Mouse (Mus musculus) limb, embryonic 12.5 days (tissue): Measurements from ENCODE around the gene Lypla2. TPM values are rescaled to one million over a fixed set of nuclear protein-coding genes. Genes with fewer than 3 reads are reported as not detected.
A peak's percentile ranks its signal among the peaks of the same experiment; 100 is the strongest.
"Not testable (repeated sequence)": the region's sequence is repeated elsewhere in the genome, so short reads cannot be mapped to it uniquely, and the experiment has no call there.

Experiments used
- ATAC-seq: fragments of 200-750 bp; cut with Nextera tagmentation; 2 replicates; pipeline ENCODE4 v1.8.0; 2017; ENCODE audit warnings: low read depth, moderate TSS enrichment; ENCODE audit not compliant: insufficient number of reproducible peaks, insufficient read depth, low FRiP score, low TSS enrichment
- H3K27ac ChIP-seq: fragments of 300-500 bp; sonication (generic); 2 replicates; pipeline ENCODE4 v1.5.1; 2016; ENCODE audit warnings: mild to moderate bottlenecking, moderate library complexity
- H3K27me3 ChIP-seq: fragments of 300-500 bp; sonication (generic); 2 replicates; pipeline ENCODE4 v1.6.1; 2016; ENCODE audit warnings: mild to moderate bottlenecking, moderate library complexity
- H3K36me3 ChIP-seq: fragments of 300-500 bp; sonication (generic); 2 replicates; pipeline ENCODE4 v1.6.1; 2016; ENCODE audit warnings: mild to moderate bottlenecking, moderate library complexity
- H3K4me1 ChIP-seq: fragments of 300-500 bp; sonication (generic); replicated peaks from 2 replicates; pipeline ENCODE4 v1.6.1; 2016
- H3K4me2 ChIP-seq: fragments of 300-500 bp; sonication (generic); 2 replicates; pipeline ENCODE4 v1.6.1; 2016; ENCODE audit warnings: mild to moderate bottlenecking, moderate library complexity
- H3K4me3 ChIP-seq: fragments of 300-500 bp; sonication (generic); replicated peaks from 2 replicates; pipeline ENCODE4 v1.5.1; 2016; ENCODE audit warnings: mild to moderate bottlenecking
- H3K9ac ChIP-seq: fragments of 300-500 bp; sonication (generic); replicated peaks from 2 replicates; pipeline ENCODE4 v1.6.1; 2016; ENCODE audit warnings: mild to moderate bottlenecking, moderate library complexity
- H3K9me3 ChIP-seq: fragments of 300-500 bp; sonication (generic); 2 replicates; pipeline ENCODE4 v1.6.1; 2016; ENCODE audit warnings: mild to moderate bottlenecking, moderate library complexity
- WGBS: fragments of 180-500 bp; shearing (Covaris S2); methylation state at CpG from one replicate; pipeline ENCODE4 v1.1.7; 2016; 5-methylcytosine and 5-hydroxymethylcytosine counted together
- polyA plus RNA-seq: library from polyadenylated mRNA; unstranded; fragments of >200 nt; fragmentation: Nextera tagmentation; extraction: Ambion mirVana; gene quantifications from 2 replicates; pipeline ENCODE4 v1.2.1, GENCODE M21; 2016

Gene Lypla2
- polyA plus RNA-seq, 1 experiment from 2014 or later = 127 TPM

- no peaks in the 10 kb centered on the region for H3K27me3 ChIP-seq
- H3K27ac ChIP-seq = peak overlapping the region; percentile 91
- peak overlapping the region; percentile 95 for H3K4me3 ChIP-seq
- WGBS = 75% methylated on average over 9 of the region's 9 CpGs
- H3K9me3 ChIP-seq = no peaks in the 10 kb centered on the region
- H3K9ac ChIP-seq = peak overlapping the region; percentile 95
- ATAC-seq = no peak
- peaks cover 31% of the 10 kb centered on the region for H3K36me3 ChIP-seq
- H3K4me2 ChIP-seq = peak overlapping the region; percentile 83
- H3K4me1 ChIP-seq = peaks cover 12% of the 10 kb centered on the region
Measured at GRCm38 (mm10) chr4:135987714-135988113, 15.3 kb upstream of the Lypla2 start.

GRCm38 (mm10) chr4:135986943-135987710 lies 14.7 kb upstream of the Lypla2 start, which contains the start of gene Pithd1:
TSS of gene Pithd1 (minus strand) at chr4:135987264.
- WGBS = under 1% methylated on average over 81 of the region's 81 CpGs
- Histone ChIP-seq H3K27me3 (no peaks in the 10 kb centered on the region), H3K4me2 (peak within 1 kb of the TSS; percentile 83), H3K4me1 (peaks cover 12% of the 10 kb centered on the region), H3K36me3 (peaks cover 37% of the 10 kb centered on the region), H3K9me3 (no peaks in the 10 kb centered on the region), H3K4me3 (peak within 1 kb of the TSS; percentile 95), H3K27ac (peak within 1 kb of the TSS; percentile 91), H3K9ac (peak within 1 kb of the TSS; percentile 95)
- ATAC-seq = peak; percentile 90

- Histone ChIP-seq H3K9ac (peak overlapping the region; percentile 95), H3K4me2 (peak overlapping the region; percentile 83), H3K4me3 (peak overlapping the region; percentile 95), H3K27ac (peak overlapping the region; percentile 91), H3K4me1 (peaks cover 12% of the 10 kb centered on the region), H3K36me3 (peaks cover 43% of the 10 kb centered on the region), H3K27me3 (no peaks in the 10 kb centered on the region), H3K9me3 (no peaks in the 10 kb centered on the region)
- WGBS = 10% methylated on average over 23 of the region's 23 CpGs
- ATAC-seq = 0 out of 2 replicates have a peak, but pooled peaks have one; percentile 22
Measured at GRCm38 (mm10) chr4:135986301-135986942, 14.0 kb upstream of the Lypla2 start.

GRCm38 (mm10) chr4:135985769-135986168 lies 13.3 kb upstream of the Lypla2 start:
- H3K4me1 ChIP-seq = peaks cover 12% of the 10 kb centered on the region
- peak overlapping the region; percentile 83 for H3K4me2 ChIP-seq
- H3K27me3 ChIP-seq = no peaks in the 10 kb centered on the region
- peaks cover 49% of the 10 kb centered on the region for H3K36me3 ChIP-seq
- ATAC-seq = no peak
- H3K9ac ChIP-seq = peak overlapping the region; percentile 95; the same call in 1 of the 2 replicates
- WGBS = 91% methylated on average over 7 of the region's 7 CpGs
- no peaks in the 10 kb centered on the region for H3K9me3 ChIP-seq
- peak overlapping the region; percentile 95 for H3K4me3 ChIP-seq
- no peak overlapping the region for H3K27ac ChIP-seq

GRCm38 (mm10) chr4:135985193-135985592 lies 12.8 kb upstream of the Lypla2 start:
- WGBS = 96% methylated on average over 5 of the region's 5 CpGs
- no peak overlapping the region for H3K9ac ChIP-seq
- H3K4me3 ChIP-seq = peak overlapping the region; percentile 95; the same call in 1 of the 2 replicates
- H3K27me3 ChIP-seq = no peaks in the 10 kb centered on the region
- peak overlapping the region; percentile 83 for H3K4me2 ChIP-seq
- no peak overlapping the region for H3K27ac ChIP-seq
- peaks cover 54% of the 10 kb centered on the region for H3K36me3 ChIP-seq
- ATAC-seq = no peak
- peaks cover 12% of the 10 kb centered on the region for H3K4me1 ChIP-seq
- H3K9me3 ChIP-seq = no peaks in the 10 kb centered on the region

DNA sequence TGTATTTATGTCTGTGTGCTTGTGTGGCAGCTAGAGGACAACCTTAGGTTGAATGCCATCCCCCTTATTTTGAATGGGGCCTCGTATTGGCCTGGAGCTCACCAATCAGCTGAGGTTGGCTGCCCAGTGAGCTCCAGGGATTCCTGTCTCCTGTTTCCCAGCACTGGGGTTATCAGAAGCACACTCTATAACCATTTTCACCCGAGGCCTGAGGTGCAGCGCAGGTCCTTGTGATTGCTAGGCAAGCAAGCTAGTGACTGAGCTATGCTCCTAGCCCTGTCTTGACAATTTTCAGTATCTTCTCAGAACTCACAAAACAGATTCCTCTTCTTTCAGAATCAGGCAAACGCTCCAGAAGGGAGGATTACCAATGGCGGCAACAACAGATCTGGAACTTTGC lies 12.1 kb upstream of the Lypla2 start:
- Histone ChIP-seq H3K27me3 (no peaks in the 10 kb centered on the region), H3K4me2 (no peak overlapping the region), H3K36me3 (peaks cover 54% of the 10 kb centered on the region), H3K9me3 (no peaks in the 10 kb centered on the region), H3K9ac (no peak overlapping the region), H3K27ac (no peak overlapping the region), H3K4me3 (no peak overlapping the region), H3K4me1 (peaks cover 12% of the 10 kb centered on the region)
- 86% methylated on average over 5 of the region's 5 CpGs for WGBS
- ATAC-seq = no peak

- H3K27me3 ChIP-seq = no peaks in the 10 kb centered on the region
- H3K4me2 ChIP-seq = no peak overlapping the region
- H3K27ac ChIP-seq = no peak overlapping the region
- H3K9ac ChIP-seq = no peak overlapping the region
- no peaks in the 10 kb centered on the region for H3K9me3 ChIP-seq
- H3K4me3 ChIP-seq = no peak overlapping the region
- peaks cover 80% of the 10 kb centered on the region for H3K36me3 ChIP-seq
- 73% methylated on average over 7 of the region's 7 CpGs for WGBS
- peaks cover 12% of the 10 kb centered on the region for H3K4me1 ChIP-seq
- no peak for ATAC-seq
Measured at GRCm38 (mm10) chr4:135981524-135982063, 9.2 kb upstream of the Lypla2 start.

DNA sequence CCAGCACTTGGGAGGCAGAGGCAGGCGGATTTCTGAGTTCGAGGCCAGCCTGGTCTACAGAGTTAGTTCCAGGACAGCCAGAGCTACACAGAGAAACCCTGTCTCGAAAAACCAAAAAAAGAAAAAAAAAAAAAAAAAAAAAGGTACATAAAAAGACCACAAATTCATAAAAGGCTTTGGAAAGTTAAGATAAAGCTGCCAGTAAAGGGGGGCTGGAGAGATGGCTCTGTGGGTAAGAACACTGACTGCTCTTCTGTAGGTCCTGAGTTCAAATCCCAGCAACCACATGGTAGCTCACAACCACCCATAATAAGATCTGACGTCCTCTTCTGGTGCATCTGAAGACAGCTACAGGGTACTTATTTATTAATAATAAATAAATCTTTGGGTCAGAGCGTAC lies 7.8 kb upstream of the Lypla2 start:
- H3K4me3 ChIP-seq, H3K9me3 ChIP-seq, H3K27ac ChIP-seq: not testable (repeated sequence)

GRCm38 (mm10) chr4:135976146-135976545 lies 3.7 kb upstream of the Lypla2 start:
- WGBS = 92% methylated on average over 12 of the region's 12 CpGs
- Histone ChIP-seq H3K27me3 (no peaks in the 10 kb centered on the region), H3K27ac (no peak overlapping the region), H3K36me3 (peaks cover 63% of the 10 kb centered on the region), H3K4me3 (no peak overlapping the region), H3K9me3 (no peaks in the 10 kb centered on the region), H3K9ac (no peak overlapping the region), H3K4me1 (peaks cover 9% of the 10 kb centered on the region), H3K4me2 (no peak overlapping the region)
- ATAC-seq = no peak

More for the DNA sequence above, 7.8 kb upstream of the Lypla2 start:
- not testable (repeated sequence) for H3K4me2 ChIP-seq, ATAC-seq, H3K9ac ChIP-seq, H3K4me1 ChIP-seq, H3K27me3 ChIP-seq
- H3K36me3 ChIP-seq = peaks cover 88% of the 10 kb centered on the region
- WGBS = 94% methylated on average over 5 of the region's 5 CpGs

DNA sequence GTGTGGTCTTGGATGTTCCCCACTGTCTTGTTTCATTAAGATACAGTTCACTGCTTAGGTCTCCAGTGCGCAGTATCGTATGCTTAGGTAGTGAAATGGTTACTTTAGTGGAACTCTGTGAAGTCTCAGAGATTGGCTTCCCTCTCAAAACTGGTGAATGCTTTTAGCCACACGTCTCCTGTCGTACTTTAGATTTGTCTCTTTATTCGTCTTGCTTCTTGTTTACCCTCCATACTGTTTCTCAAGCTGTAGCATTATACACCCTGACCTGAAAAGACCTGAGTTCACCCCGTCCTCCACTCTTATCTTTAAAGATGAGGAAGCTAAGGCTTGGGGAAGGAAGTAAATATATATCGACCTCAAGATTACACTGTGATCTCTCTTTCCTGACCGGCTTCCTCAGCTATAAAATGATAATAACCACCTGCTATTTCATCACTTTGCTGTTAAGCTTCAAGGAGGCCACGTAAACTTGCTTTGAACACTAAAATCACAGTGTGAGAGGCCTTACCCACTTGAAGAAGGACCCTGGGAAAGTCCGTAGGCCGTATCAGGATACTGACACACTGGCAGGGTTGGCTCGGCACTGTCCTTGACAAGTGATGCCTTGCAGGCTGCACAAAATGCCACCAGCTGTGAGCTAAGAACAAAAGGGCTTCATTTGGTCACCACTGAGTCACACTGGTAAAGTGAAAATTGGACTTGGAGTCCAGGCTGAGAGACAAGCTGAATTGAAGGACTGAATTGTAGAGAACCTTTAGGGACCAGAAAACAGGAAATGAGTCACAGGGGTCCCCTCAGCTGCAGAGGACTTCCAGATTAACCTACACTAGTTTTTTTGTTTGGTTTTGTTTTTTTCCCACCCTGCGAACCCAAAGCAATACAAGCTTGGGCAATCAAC lies 735 bp upstream of the Lypla2 start:
- no peaks in the 10 kb centered on the region for H3K9me3 ChIP-seq
- peak overlapping the region; percentile 98 for H3K4me2 ChIP-seq
- no peaks in the 10 kb centered on the region for H3K27me3 ChIP-seq
- no peak for ATAC-seq
- H3K36me3 ChIP-seq = peaks cover 67% of the 10 kb centered on the region
- 74% methylated on average over 13 of the region's 13 CpGs for WGBS
- H3K4me3 ChIP-seq = peak overlapping the region; percentile 100
- H3K27ac ChIP-seq = peak overlapping the region; percentile 66; the same call in 1 of the 2 replicates
- peak overlapping the region; percentile 93 for H3K9ac ChIP-seq
- peaks cover 21% of the 10 kb centered on the region for H3K4me1 ChIP-seq
